Mouse (Mus musculus) testis, adult 2 months (tissue): Measurements from ENCODE around the gene Olfr523.

ENCODE experiments used
- CTCF ChIP-seq: fragments of 200-500 bp; IDR thresholded peaks from 2 replicates; pipeline ENCODE4 v1.5.1; 2012; ENCODE audit warnings: low read depth, mild to moderate bottlenecking, inconsistent platforms, low read length, moderate library complexity; ENCODE audit not compliant: control insufficient read depth, insufficient read depth, insufficient replicate concordance
- POLR2A ChIP-seq: fragments of 200-500 bp; IDR thresholded peaks from 2 replicates; pipeline ENCODE4 v1.6.1; 2012; ENCODE audit warnings: low read depth, mild to moderate bottlenecking, inconsistent platforms, low read length, moderate library complexity; ENCODE audit not compliant: control insufficient read depth

DNA sequence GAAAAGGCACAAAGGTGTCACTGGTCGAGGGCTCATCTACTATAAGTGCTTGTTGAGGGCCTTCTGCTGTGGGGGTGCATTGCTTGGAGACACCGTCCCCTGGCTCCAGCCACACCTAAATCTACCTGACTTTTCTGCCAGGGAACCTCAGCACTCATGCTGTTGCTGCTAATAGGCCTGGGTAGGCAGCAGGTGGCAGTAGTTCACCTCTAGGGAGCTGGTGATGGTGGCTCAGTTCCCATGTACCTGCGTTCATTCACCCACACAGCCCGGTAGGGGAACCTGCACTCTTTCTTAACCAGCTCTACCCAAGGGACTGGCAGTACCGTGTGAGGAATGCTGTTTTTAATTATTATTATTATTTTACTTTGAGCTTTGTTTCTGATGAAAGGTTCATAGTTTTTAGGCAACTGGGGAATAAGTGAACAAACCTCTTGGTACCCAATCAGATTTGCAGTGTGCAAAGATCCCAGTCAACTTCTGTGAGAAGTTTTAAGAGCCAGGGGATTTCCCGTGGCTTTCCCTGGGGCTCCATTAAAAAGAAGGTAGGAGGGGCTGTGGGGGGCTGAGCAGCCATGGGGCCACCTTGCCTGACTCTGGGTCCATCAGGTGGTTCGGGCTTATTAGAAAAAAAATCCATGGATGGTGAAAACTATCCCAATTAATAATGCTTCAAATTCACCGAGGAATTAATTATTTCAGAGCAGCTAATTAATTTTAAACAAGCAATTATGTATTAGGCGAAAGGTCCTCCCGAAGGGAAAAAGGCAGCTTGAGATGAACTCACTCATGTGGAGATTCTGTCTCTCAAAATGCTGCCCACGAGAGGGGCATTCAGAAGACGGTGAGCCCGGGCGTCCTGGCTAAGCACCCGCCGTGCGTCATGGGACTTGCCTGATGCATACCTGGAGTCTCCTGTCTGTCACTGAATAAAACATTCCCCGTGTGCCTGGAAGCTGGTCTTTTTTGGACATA lies 13.9 kb downstream of the Olfr523 start:
- TF ChIP-seq CTCF = peak; percentile 34; the same call in 1 of the 2 replicates
- TF ChIP-seq POLR2A = no peak
